Mouse (Mus musculus): ENCODE results near the gene Cope. TPM values are rescaled to one million over a fixed set of nuclear protein-coding genes. Genes with fewer than 3 reads are reported as not detected.
A peak's percentile ranks its signal among the peaks of the same experiment; 100 is the strongest.

Cope gene
- polyA plus RNA-seq, 1 experiment from 2014 or later = 271 TPM

GRCm38 (mm10) chr8:70352000-70352384 is 49.7 kb downstream of the Cope start:
- no peaks in the 10 kb centered on the region for H3K9me3 ChIP-seq
- peak overlapping the region; percentile 100 for H3K4me3 ChIP-seq
- WGBS = 32% methylated on average over 3 of the region's 3 CpGs
- peaks cover 58% of the 10 kb centered on the region for H3K4me1 ChIP-seq (replicated peaks)
- H3K4me2 ChIP-seq = peak overlapping the region; percentile 100
- ATAC-seq (ENCODE audit: low read depth) = no peak
- H3K27me3 ChIP-seq = no peaks in the 10 kb centered on the region
- peak overlapping the region; percentile 98 for H3K9ac ChIP-seq
- H3K36me3 ChIP-seq = peaks cover 13% of the 10 kb centered on the region
- H3K27ac ChIP-seq (replicated peaks) = no peak overlapping the region

DNA sequence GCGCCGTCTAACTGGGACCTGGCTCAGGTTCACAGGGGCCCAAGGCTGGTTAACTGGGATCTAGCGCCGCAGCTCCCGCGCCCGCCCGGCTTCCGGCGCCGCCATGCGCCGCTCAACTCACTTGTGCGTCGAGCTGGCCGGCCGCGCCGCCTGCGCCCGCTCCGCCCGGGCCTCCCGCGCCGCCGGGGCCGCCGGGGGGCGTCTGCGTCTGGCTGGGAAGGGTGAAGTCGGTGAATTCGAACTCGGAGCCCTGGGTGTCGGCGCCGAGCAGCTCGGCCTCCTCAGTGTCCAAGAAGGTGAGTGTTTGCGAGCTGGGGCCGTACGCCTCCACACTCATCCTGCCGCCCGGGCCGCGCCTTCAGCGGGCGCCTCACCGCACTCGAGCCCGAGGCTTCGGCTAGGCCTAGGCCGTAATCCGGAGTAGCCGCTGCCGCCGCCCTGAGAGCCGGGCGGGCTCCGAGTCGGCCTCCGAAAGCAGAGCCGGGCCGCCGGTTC is 50.4 kb downstream of the Cope start:
- peak; percentile 46 for ATAC-seq (ENCODE audit: low read depth)
- Histone ChIP-seq H3K9me3 (no peaks in the 10 kb centered on the region), H3K9ac (peak overlapping the region; percentile 98), H3K4me3 (peak overlapping the region; percentile 100), H3K4me2 (peak overlapping the region; percentile 100), H3K4me1 (replicated peaks) (peaks cover 57% of the 10 kb centered on the region), H3K27ac (replicated peaks) (peak overlapping the region; percentile 90), H3K36me3 (peaks cover 13% of the 10 kb centered on the region), H3K27me3 (no peaks in the 10 kb centered on the region)
- WGBS = under 1% methylated on average over 60 of the region's 64 CpGs

GRCm38 (mm10) chr8:70353194-70353817 is 51.0 kb downstream of the Cope start, which contains the start of gene Upf1:
TSS of gene Upf1 (minus strand) at chr8:70353278.
- peaks cover 51% of the 10 kb centered on the region for H3K4me1 ChIP-seq (replicated peaks)
- peak; percentile 89 for ATAC-seq (ENCODE audit: low read depth)
- peak within 1 kb of the TSS; percentile 90 for H3K27ac ChIP-seq (replicated peaks)
- WGBS = under 1% methylated on average over 62 of the region's 69 CpGs
- no peaks in the 10 kb centered on the region for H3K27me3 ChIP-seq
- peak within 1 kb of the TSS; percentile 100 for H3K4me2 ChIP-seq
- H3K4me3 ChIP-seq = peak within 1 kb of the TSS; percentile 100
- peaks cover 12% of the 10 kb centered on the region for H3K36me3 ChIP-seq
- H3K9me3 ChIP-seq = no peaks in the 10 kb centered on the region
- peak within 1 kb of the TSS; percentile 98 for H3K9ac ChIP-seq

GRCm38 (mm10) chr8:70354004-70354403 is 51.7 kb downstream of the Cope start:
- peak overlapping the region; percentile 98 for H3K9ac ChIP-seq
- peak overlapping the region; percentile 100 for H3K4me3 ChIP-seq
- peak; percentile 6; the same call in 1 of the 2 replicates for ATAC-seq (ENCODE audit: low read depth)
- H3K4me1 ChIP-seq (replicated peaks) = peaks cover 44% of the 10 kb centered on the region
- 0 out of 2 replicates have a peak, but pooled peaks cover 4% of the 10 kb centered on the region for H3K27me3 ChIP-seq
- H3K27ac ChIP-seq (replicated peaks) = peak overlapping the region; percentile 88
- WGBS = 70% methylated on average over 4 of the region's 4 CpGs
- no peaks in the 10 kb centered on the region for H3K9me3 ChIP-seq
- peaks cover 5% of the 10 kb centered on the region for H3K36me3 ChIP-seq
- peak overlapping the region; percentile 74 for H3K4me2 ChIP-seq

DNA sequence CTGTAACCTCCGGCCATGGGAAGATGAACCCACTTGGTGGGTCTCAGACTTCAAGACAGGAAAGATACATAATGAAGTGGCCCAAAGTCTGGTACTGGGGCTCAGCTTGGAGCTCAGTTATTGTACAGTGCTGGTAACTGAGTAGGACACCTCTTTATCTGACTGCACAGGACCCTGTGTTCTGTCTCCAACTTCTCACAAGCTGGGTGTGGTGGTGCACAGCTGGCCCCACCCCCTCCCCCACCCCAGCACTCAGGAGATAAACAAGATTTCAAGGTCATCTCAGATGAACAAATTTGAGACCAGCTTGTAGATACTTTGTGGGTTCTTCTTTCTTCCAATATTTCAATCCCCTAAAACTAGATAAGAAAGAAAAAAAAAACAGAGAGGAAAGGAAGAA is 53.8 kb downstream of the Cope start:
- WGBS = 88% methylated on average over 1 of the region's 1 CpGs
- Histone ChIP-seq H3K4me1 (replicated peaks) (peaks cover 23% of the 10 kb centered on the region), H3K27me3 (0 out of 2 replicates have a peak, but pooled peaks cover 4% of the 10 kb centered on the region), H3K9ac (no peak overlapping the region), H3K4me2 (no peak overlapping the region), H3K36me3 (no peaks in the 10 kb centered on the region), H3K4me3 (no peak overlapping the region), H3K9me3 (no peaks in the 10 kb centered on the region), H3K27ac (replicated peaks) (no peak overlapping the region)
- ATAC-seq (ENCODE audit: low read depth) = no peak

DNA sequence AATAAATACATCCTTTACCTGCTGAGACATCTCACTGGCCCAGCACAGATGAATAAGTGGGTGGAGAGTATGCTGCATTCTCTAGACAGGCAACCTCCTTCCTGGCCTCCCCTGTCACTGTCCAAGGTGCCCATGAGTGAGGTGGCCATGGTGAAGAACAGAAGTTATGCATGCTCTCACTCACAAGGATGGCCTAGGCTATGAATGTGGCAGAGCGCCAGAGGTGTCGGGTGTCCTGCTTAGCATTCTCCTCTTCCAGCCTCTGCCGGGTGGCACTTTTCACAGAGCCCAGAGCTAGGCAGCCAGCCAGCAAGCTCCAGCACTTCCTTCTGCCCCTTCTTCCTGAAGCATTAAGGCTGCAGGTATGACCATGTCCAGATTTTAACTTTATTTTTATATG is 57.1 kb downstream of the Cope start:
- no peak overlapping the region for H3K4me3 ChIP-seq
- H3K4me1 ChIP-seq (replicated peaks) = no peaks in the 10 kb centered on the region; the same call in 1 of the 2 replicates
- H3K4me2 ChIP-seq = no peak overlapping the region
- no peak for ATAC-seq (ENCODE audit: low read depth)
- no peaks in the 10 kb centered on the region for H3K9me3 ChIP-seq
- WGBS = 35% methylated on average over 3 of the region's 3 CpGs
- H3K9ac ChIP-seq = no peak overlapping the region
- H3K27ac ChIP-seq (replicated peaks) = no peak overlapping the region
- no peaks in the 10 kb centered on the region for H3K36me3 ChIP-seq
- 0 out of 2 replicates have a peak, but pooled peaks cover 4% of the 10 kb centered on the region for H3K27me3 ChIP-seq

DNA sequence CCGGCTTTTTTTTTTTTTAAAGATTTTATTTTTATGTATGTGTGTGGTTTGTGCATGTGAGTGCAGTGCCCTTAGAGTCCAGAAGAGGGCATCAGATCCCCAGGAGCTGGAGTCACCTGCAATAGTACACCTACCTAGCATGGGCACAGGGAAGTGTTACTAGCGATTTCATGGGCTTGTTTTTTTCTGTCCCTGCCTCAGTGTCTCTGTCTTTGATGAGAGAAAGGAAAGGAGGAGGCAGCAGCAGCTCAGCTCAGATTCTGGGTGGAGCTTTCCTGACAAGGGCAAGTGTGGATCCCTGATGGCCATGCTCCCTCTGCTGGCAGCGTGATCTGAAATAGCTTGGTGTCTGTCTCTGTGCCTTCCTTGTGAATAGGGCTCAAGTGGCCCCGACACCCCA is 58.5 kb downstream of the Cope start:
- no peak for ATAC-seq (ENCODE audit: low read depth)
- H3K9me3 ChIP-seq = no peaks in the 10 kb centered on the region
- H3K27ac ChIP-seq (replicated peaks) = no peak overlapping the region
- WGBS = 53% methylated on average over 4 of the region's 4 CpGs
- H3K36me3 ChIP-seq = no peaks in the 10 kb centered on the region
- no peaks in the 10 kb centered on the region for H3K4me1 ChIP-seq (replicated peaks)
- no peak overlapping the region for H3K4me3 ChIP-seq
- 0 out of 2 replicates have a peak, but pooled peaks cover 4% of the 10 kb centered on the region for H3K27me3 ChIP-seq
- H3K4me2 ChIP-seq = no peak overlapping the region
- H3K9ac ChIP-seq = no peak overlapping the region

DNA sequence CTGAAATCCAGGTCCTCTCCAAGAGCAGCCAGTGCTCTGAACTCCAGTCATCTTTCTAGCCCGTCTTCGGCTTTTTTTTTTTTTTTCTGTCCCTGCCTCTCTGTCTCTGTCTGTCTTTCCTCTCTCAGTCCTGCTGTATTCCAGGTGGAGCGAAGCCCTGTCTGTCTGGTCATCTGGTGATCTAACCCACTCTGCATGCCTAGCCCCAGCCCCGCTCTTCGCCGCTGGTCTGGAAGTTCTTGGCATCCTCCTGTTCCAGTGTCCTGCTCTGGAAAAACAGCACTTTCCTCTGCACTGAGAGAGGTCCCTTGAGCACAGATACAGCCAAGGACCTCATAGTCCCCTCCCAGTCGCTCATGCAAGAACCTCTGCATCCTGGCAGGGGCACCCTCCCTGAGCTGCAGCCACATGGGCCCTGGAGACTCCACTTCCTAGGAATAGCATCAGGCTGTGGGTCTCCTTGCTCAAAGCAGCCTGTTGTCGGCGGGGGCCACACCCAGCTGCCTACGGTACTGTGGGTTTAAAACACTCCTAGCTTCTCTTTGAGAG is 59.2 kb downstream of the Cope start:
- 0 out of 2 replicates have a peak, but pooled peaks cover 4% of the 10 kb centered on the region for H3K27me3 ChIP-seq
- ATAC-seq (ENCODE audit: low read depth) = no peak
- H3K27ac ChIP-seq (replicated peaks) = no peak overlapping the region
- no peaks in the 10 kb centered on the region for H3K36me3 ChIP-seq
- H3K4me3 ChIP-seq = no peak overlapping the region
- 77% methylated on average over 10 of the region's 10 CpGs for WGBS
- H3K9ac ChIP-seq = peak overlapping the region; percentile 5; the same call in 1 of the 2 replicates
- H3K4me2 ChIP-seq = no peak overlapping the region
- no peaks in the 10 kb centered on the region for H3K4me1 ChIP-seq (replicated peaks)
- no peaks in the 10 kb centered on the region for H3K9me3 ChIP-seq

Other genes starting within 250 kb of the Cope start
- gene Tm6sf2, start 229.6 kb upstream of the Cope start, polyA plus RNA-seq (2015; fragmentation: Nextera tagmentation; extraction: Ambion mirVana) = 1.3 and 1.7 TPM in 2 replicates
- 0.35 and 0.51 TPM in 2 replicates for gene Hapln4, start 219.1 kb upstream of the Cope start, polyA plus RNA-seq (2015; fragmentation: Nextera tagmentation; extraction: Ambion mirVana)
- gene Ncan, start 181.6 kb upstream of the Cope start, polyA plus RNA-seq (2015; fragmentation: Nextera tagmentation; extraction: Ambion mirVana) = 131 and 136 TPM in 2 replicates
- 34.8 and 40.6 TPM in 2 replicates for gene Nr2c2ap, start 171.2 kb upstream of the Cope start, polyA plus RNA-seq (2015; fragmentation: Nextera tagmentation; extraction: Ambion mirVana)
- gene Rfxank, start 163.4 kb upstream of the Cope start, polyA plus RNA-seq (2015; fragmentation: Nextera tagmentation; extraction: Ambion mirVana) = 11.9 and 12.6 TPM in 2 replicates
- gene Borcs8, start 163.0 kb upstream of the Cope start, polyA plus RNA-seq (2015; fragmentation: Nextera tagmentation; extraction: Ambion mirVana) = 54.5 and 56.0 TPM in 2 replicates
- 0.52 and 0.53 TPM in 2 replicates for gene Mef2b, start 162.8 kb upstream of the Cope start, polyA plus RNA-seq (2015; fragmentation: Nextera tagmentation; extraction: Ambion mirVana)
- gene Tmem161a, start 130.2 kb upstream of the Cope start, polyA plus RNA-seq (2015; fragmentation: Nextera tagmentation; extraction: Ambion mirVana) = 46.6 and 47.4 TPM in 2 replicates
- 5.5 and 6.4 TPM in 2 replicates for gene Slc25a42, start 90.2 kb upstream of the Cope start, polyA plus RNA-seq (2015; fragmentation: Nextera tagmentation; extraction: Ambion mirVana)
- 64.8 and 72.5 TPM in 2 replicates for gene Sugp2, start 68.3 kb upstream of the Cope start, polyA plus RNA-seq (2015; fragmentation: Nextera tagmentation; extraction: Ambion mirVana)
- gene Armc6, start 68.1 kb upstream of the Cope start, polyA plus RNA-seq (2015; fragmentation: Nextera tagmentation; extraction: Ambion mirVana) = 81.9 and 85.7 TPM in 2 replicates
- 49.6 and 52.1 TPM in 2 replicates for gene Homer3, start 19.7 kb upstream of the Cope start, polyA plus RNA-seq (2015; fragmentation: Nextera tagmentation; extraction: Ambion mirVana)
- 41.9 and 51.9 TPM in 2 replicates for gene Ddx49, start within 50 bp of the Cope start, polyA plus RNA-seq (2015; fragmentation: Nextera tagmentation; extraction: Ambion mirVana)
- gene Cers1, start 13.3 kb downstream of the Cope start, polyA plus RNA-seq (2015; fragmentation: Nextera tagmentation; extraction: Ambion mirVana) = 23.3 and 26.2 TPM in 2 replicates
- 2.4 and 3.3 TPM in 2 replicates for gene Gdf1, start 27.3 kb downstream of the Cope start, polyA plus RNA-seq (2015; fragmentation: Nextera tagmentation; extraction: Ambion mirVana)
- gene Upf1, start 50.8 kb downstream of the Cope start, polyA plus RNA-seq (2015; fragmentation: Nextera tagmentation; extraction: Ambion mirVana) = 16.3 and 17.3 TPM in 2 replicates
- gene Comp, start 71.0 kb downstream of the Cope start, polyA plus RNA-seq (2015; fragmentation: Nextera tagmentation; extraction: Ambion mirVana) = 0.55 and 1.8 TPM in 2 replicates
- gene Crtc1, start 137.1 kb downstream of the Cope start, polyA plus RNA-seq (2015; fragmentation: Nextera tagmentation; extraction: Ambion mirVana) = 33.7 and 35.9 TPM in 2 replicates
- gene Klhl26, start 174.4 kb downstream of the Cope start, polyA plus RNA-seq (2015; fragmentation: Nextera tagmentation; extraction: Ambion mirVana) = 25.6 and 27.6 TPM in 2 replicates
- gene Tmem59l, start 184.8 kb downstream of the Cope start, polyA plus RNA-seq (2015; fragmentation: Nextera tagmentation; extraction: Ambion mirVana) = 78.4 and 89.7 TPM in 2 replicates
- gene Crlf1, start 190.6 kb downstream of the Cope start, polyA plus RNA-seq (2015; fragmentation: Nextera tagmentation; extraction: Ambion mirVana) = 3.6 and 4.6 TPM in 2 replicates
- 143 and 153 TPM in 2 replicates for gene Rex1bd, start 204.2 kb downstream of the Cope start, polyA plus RNA-seq (2015; fragmentation: Nextera tagmentation; extraction: Ambion mirVana)
- gene Uba52, start 208.3 kb downstream of the Cope start, polyA plus RNA-seq (2015; fragmentation: Nextera tagmentation; extraction: Ambion mirVana) = 787 and 800 TPM in 2 replicates
- 347 and 358 TPM in 2 replicates for gene Fkbp8, start 225.2 kb downstream of the Cope start, polyA plus RNA-seq (2015; fragmentation: Nextera tagmentation; extraction: Ambion mirVana)
- 46.7 and 46.9 TPM in 2 replicates for gene Kxd1, start 225.4 kb downstream of the Cope start, polyA plus RNA-seq (2015; fragmentation: Nextera tagmentation; extraction: Ambion mirVana)
- gene Ell, start 236.9 kb downstream of the Cope start, polyA plus RNA-seq (2015; fragmentation: Nextera tagmentation; extraction: Ambion mirVana) = 15.6 and 16.5 TPM in 2 replicates

Data from neural tube, embryonic 13.5 days (tissue).